Mouse (Mus musculus) liver, embryonic 16.5 days (tissue): Measurements from ENCODE around the gene Nrxn3. TPM values are rescaled to one million over a fixed set of nuclear protein-coding genes. Genes with fewer than 3 reads are reported as not detected.

Source experiments
- ATAC-seq: fragments of 200-750 bp; cut with Nextera tagmentation; 2 replicates; pipeline ENCODE4 v1.8.0; 2017; ENCODE audit warnings: low read depth, mild to moderate bottlenecking, moderate number of reproducible peaks, moderate library complexity
- H3K27ac ChIP-seq: fragments of 300-500 bp; sonication (generic); 2 replicates; pipeline ENCODE4 v1.5.1; 2014; ENCODE audit warnings: mild to moderate bottlenecking, low read length
- H3K27me3 ChIP-seq: fragments of 300-500 bp; sonication (generic); 2 replicates; pipeline ENCODE4 v1.6.1; 2014; ENCODE audit warnings: low read depth, low read length, mixed read lengths; ENCODE audit not compliant: control insufficient read depth, insufficient read depth
- H3K36me3 ChIP-seq: fragments of 300-500 bp; sonication (generic); 2 replicates; pipeline ENCODE4 v1.6.1; 2014; ENCODE audit warnings: mild to moderate bottlenecking; ENCODE audit not compliant: control insufficient read depth, insufficient read depth
- H3K4me1 ChIP-seq: fragments of 300-500 bp; sonication (generic); 2 replicates; pipeline ENCODE4 v1.6.1; 2014; ENCODE audit warnings: low read depth, low read length, mixed read lengths; ENCODE audit not compliant: control insufficient read depth
- H3K4me2 ChIP-seq: fragments of 300-500 bp; sonication (generic); 2 replicates; pipeline ENCODE4 v1.6.1; 2014; ENCODE audit warnings: low read depth, low read length, mixed read lengths
- H3K4me3 ChIP-seq: fragments of 300-500 bp; sonication (generic); 2 replicates; pipeline ENCODE4 v1.5.1; 2014; ENCODE audit warnings: low read depth, mild to moderate bottlenecking, low read length
- H3K9ac ChIP-seq: fragments of 300-500 bp; sonication (generic); 2 replicates; pipeline ENCODE4 v1.6.1; 2014; ENCODE audit warnings: low read depth, low read length
- H3K9me3 ChIP-seq: fragments of 300-500 bp; sonication (generic); replicated peaks from 2 replicates; pipeline ENCODE4 v1.6.1; 2016; ENCODE audit warnings: low read length; ENCODE audit not compliant: control insufficient read depth
- WGBS: fragments of 180-500 bp; shearing (Covaris S2); extraction: QIAGEN DNeasy Blood & Tissue Kit; methylation state at CpG from one replicate; pipeline ENCODE4 v1.1.7; 2014; ENCODE audit not compliant: insufficient replicate concordance; 5-methylcytosine and 5-hydroxymethylcytosine counted together
- polyA plus RNA-seq: library from polyadenylated mRNA; unstranded; fragments of >200 nt; fragmentation: Nextera tagmentation; extraction: Ambion mirVana; gene quantifications from 2 replicates; pipeline ENCODE4 v1.2.1, GENCODE M21; 2015

Gene Nrxn3
- polyA plus RNA-seq, 1 experiment from 2014 or later, result 0.25 TPM

DNA sequence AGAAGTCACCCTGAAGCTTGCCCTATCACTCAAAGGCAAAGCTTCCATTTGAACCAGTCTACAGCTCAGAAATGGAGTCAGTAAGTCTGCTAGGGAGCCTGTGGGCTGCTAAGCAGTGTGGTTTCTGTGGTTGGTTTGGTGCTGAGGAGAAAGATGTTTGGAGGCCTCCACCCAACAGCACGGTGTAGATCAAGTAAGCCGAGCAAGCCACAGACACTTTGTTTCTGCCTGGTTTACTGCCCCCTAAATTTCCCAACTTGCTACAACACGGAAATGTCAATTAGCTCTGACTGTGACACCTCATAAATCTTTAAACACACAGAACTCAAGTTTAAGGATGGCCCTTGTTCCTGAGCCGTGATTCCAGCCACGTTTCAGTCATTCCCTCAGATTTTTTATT is 1513.4 kb downstream of the Nrxn3 start:
- no peak for ATAC-seq
- WGBS, result 17% methylated on average over 5 of the region's 5 CpGs

GRCm38 (mm10) chr12:90260301-90260700 is 1537.6 kb downstream of the Nrxn3 start:
- no peak overlapping the region for H3K4me3 ChIP-seq
- no peaks in the 10 kb centered on the region for H3K36me3 ChIP-seq
- H3K4me2 ChIP-seq, result no peak overlapping the region
- H3K9ac ChIP-seq, result no peak overlapping the region
- WGBS, result 51% methylated on average over 4 of the region's 4 CpGs
- H3K9me3 ChIP-seq, result no peaks in the 10 kb centered on the region
- ATAC-seq, result no peak
- H3K4me1 ChIP-seq, result no peaks in the 10 kb centered on the region
- H3K27me3 ChIP-seq, result no peaks in the 10 kb centered on the region
- H3K27ac ChIP-seq, result no peak overlapping the region

More for the DNA sequence above, 1513.4 kb downstream of the Nrxn3 start:
- Histone ChIP-seq H3K4me2 (no peak overlapping the region), H3K4me3 (no peak overlapping the region), H3K4me1 (no peaks in the 10 kb centered on the region), H3K36me3 (no peaks in the 10 kb centered on the region), H3K27ac (no peak overlapping the region), H3K9me3 (no peaks in the 10 kb centered on the region), H3K27me3 (no peaks in the 10 kb centered on the region), H3K9ac (no peak overlapping the region)

DNA sequence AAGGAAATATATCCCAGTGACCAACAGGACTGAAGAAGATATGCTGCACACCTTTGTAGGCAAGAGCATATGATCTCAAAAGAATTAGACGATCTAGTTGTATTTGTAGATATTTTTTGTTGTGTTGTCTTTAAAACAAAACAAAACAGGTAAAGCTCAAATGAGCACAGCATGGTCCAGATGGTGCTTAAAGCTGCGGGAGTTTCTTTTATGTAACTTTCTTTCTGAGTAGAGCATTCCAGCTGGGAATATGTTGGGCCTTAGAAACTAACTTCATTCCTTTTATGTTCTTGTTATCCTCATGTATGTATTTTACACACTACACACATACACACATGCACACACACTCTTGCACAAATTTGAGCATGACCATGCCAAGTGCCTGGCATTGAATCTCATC is 1545.4 kb downstream of the Nrxn3 start:
- no peak overlapping the region for H3K4me2 ChIP-seq
- no peak overlapping the region for H3K4me3 ChIP-seq
- WGBS, result 73% methylated on average over 2 of the region's 2 CpGs
- no peaks in the 10 kb centered on the region for H3K9me3 ChIP-seq
- no peak overlapping the region for H3K9ac ChIP-seq
- no peaks in the 10 kb centered on the region for H3K4me1 ChIP-seq
- H3K27me3 ChIP-seq, result no peaks in the 10 kb centered on the region
- no peak for ATAC-seq
- H3K36me3 ChIP-seq, result no peaks in the 10 kb centered on the region
- no peak overlapping the region for H3K27ac ChIP-seq

DNA sequence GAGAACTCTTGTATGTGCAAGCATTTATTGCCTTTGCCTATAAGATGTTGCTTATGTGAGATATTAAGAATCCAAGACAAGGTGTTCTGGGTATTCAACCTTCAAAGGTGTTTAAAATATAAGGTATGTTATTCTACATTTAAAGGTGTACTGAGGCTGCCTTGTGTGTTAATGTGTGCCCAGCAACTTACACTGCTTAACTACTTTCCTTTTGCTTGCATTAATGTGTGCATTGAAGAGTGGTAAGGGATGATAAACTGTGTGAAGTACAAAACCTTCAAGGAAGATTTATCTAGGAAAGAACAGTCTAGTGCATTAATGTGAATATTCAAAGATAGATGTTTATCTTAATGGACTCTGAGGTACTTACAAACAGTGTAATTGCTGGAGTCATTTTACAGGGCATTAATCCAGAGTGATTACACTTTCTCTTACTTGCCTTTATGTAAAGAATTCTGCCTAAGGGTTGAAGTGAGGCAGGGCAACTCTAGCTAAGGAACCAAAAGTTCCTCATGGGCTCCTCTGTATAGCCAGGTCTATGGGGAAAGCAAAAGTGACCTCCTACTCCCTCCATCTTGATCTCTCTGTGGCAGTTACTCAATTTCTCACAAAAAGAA is 1548.2 kb downstream of the Nrxn3 start:
- H3K9me3 ChIP-seq, result no peaks in the 10 kb centered on the region
- H3K36me3 ChIP-seq, result no peaks in the 10 kb centered on the region
- no peak overlapping the region for H3K27ac ChIP-seq
- H3K9ac ChIP-seq, result no peak overlapping the region
- ATAC-seq, result no peak
- H3K4me3 ChIP-seq, result no peak overlapping the region
- no peak overlapping the region for H3K4me2 ChIP-seq
- no peaks in the 10 kb centered on the region for H3K27me3 ChIP-seq
- no peaks in the 10 kb centered on the region for H3K4me1 ChIP-seq

DNA sequence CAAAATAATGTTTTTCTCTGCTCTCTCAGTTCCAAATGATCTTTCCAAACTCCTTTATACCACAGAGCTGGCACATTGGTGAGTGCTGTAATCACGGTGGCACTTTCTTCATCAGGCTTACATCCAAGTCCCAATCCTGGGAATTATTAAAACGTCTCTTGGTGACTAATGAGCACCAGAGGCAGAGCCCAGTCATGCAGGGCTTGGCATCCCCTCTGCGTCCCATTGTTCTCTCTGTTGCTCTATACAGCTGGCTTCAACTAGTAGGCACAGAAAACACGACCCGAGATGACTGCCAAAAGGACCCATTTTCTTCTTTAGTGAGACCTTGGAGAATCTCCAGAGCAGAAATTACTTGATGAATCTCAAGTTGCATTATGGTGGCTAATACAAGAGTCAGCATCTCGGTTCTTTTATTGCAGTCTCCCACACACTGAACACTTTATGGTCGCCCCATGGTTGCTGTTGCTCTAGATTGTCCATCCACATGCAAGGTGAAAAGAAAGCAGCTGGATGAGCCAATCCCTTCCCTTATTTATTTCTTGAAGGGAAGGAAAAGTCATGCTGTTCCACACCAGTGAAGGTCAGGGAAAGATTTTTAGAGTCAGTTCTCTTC is 1552.1 kb downstream of the Nrxn3 start:
- H3K27me3 ChIP-seq, result no peaks in the 10 kb centered on the region
- H3K9me3 ChIP-seq, result no peaks in the 10 kb centered on the region
- no peak overlapping the region for H3K9ac ChIP-seq
- no peak for ATAC-seq
- 57% methylated on average over 7 of the region's 7 CpGs for WGBS
- no peak overlapping the region for H3K4me2 ChIP-seq
- no peaks in the 10 kb centered on the region for H3K4me1 ChIP-seq
- H3K4me3 ChIP-seq, result no peak overlapping the region
- no peaks in the 10 kb centered on the region for H3K36me3 ChIP-seq
- no peak overlapping the region for H3K27ac ChIP-seq

DNA sequence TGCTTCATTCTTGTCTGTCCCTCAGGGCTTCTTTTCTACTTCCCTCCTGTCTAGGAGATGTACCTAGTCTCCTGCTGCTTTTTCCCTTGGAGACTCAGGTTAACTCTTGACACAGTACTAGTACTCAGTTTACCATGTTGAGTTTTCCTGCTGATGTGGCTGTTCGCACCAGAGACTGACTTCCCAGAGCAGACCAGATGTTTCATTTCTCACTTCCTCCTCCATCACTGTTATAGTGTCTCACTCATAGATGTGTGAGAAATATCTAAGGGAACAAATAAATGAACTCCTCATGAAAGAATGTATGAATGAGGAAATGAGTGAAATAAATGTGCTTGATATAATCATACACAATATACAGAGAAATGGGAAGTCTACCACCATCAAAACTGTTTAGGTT is 1558.6 kb downstream of the Nrxn3 start:
- no peak overlapping the region for H3K4me3 ChIP-seq
- H3K9me3 ChIP-seq, result no peaks in the 10 kb centered on the region
- 60% methylated on average over 1 of the region's 1 CpGs for WGBS
- H3K4me1 ChIP-seq, result no peaks in the 10 kb centered on the region
- no peak overlapping the region for H3K9ac ChIP-seq
- no peak overlapping the region for H3K4me2 ChIP-seq
- H3K27ac ChIP-seq, result no peak overlapping the region
- H3K27me3 ChIP-seq, result no peaks in the 10 kb centered on the region
- ATAC-seq, result no peak
- no peaks in the 10 kb centered on the region for H3K36me3 ChIP-seq

DNA sequence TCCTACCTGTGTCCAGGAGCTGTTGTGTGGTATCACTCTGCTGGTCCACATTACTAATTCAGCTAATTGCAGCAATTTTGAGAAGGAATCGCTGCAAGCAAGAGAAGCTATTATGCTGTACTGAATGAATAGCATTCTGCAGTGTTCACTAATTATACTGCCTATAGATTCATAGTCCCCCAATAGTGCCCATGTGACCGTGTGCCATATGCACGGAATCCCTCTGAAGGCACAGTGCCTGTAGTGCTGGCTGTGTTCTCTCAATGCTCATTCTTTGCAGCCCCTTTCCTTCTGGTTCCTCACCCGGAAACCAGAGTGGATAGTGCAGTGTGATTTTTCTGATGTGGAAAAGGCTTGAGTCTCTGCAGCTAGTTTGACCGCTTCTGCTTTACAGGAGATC is 1560.3 kb downstream of the Nrxn3 start:
- no peak overlapping the region for H3K4me3 ChIP-seq
- H3K36me3 ChIP-seq, result no peaks in the 10 kb centered on the region
- no peak overlapping the region for H3K4me2 ChIP-seq
- no peaks in the 10 kb centered on the region for H3K4me1 ChIP-seq
- 55% methylated on average over 5 of the region's 5 CpGs for WGBS
- H3K27ac ChIP-seq, result no peak overlapping the region
- H3K9ac ChIP-seq, result no peak overlapping the region
- no peaks in the 10 kb centered on the region for H3K27me3 ChIP-seq
- H3K9me3 ChIP-seq, result no peaks in the 10 kb centered on the region
- ATAC-seq, result no peak

DNA sequence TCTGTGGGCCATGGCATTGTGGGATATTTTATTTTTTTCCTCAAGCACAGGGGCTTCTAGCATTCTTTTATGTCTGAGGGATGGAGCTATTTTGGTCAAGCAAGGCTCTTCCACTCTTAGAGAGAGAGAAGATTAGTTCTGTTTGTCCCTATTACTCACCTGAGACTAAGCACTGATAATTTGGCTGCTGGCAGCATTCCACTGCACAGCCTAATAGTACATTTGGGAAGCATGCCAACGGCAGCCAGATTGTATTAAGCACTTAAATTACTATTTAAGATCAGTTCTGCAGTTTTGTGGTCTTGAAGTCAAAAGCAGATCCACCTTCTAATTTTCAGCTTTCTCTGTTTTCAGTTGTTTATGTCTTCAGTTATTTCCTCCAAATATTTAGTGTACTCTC is 1580.0 kb downstream of the Nrxn3 start:
- no peaks in the 10 kb centered on the region for H3K4me1 ChIP-seq
- no peak for ATAC-seq

DNA sequence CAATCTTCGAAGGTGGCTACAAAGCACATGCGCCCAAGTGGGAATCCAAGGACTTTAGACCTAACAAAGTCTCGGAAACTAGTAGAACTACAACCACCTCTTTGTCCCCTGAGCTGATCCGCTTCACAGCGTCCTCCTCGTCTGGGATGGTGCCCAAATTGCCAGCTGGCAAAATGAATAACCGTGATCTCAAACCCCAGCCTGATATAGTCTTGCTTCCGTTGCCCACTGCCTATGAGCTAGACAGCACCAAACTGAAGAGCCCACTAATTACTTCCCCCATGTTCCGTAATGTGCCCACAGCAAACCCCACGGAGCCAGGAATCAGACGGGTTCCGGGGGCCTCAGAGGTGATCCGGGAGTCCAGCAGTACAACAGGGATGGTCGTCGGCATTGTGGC is 1609.1 kb downstream of the Nrxn3 start:
- H3K4me1 ChIP-seq, result no peaks in the 10 kb centered on the region
- no peak overlapping the region for H3K9ac ChIP-seq
- H3K36me3 ChIP-seq, result no peaks in the 10 kb centered on the region
- no peak overlapping the region for H3K4me2 ChIP-seq
- 0 out of 2 replicates have a peak, but pooled peaks cover 2% of the 10 kb centered on the region for H3K9me3 ChIP-seq
- no peak for ATAC-seq
- WGBS, result 75% methylated on average over 15 of the region's 15 CpGs
- no peaks in the 10 kb centered on the region for H3K27me3 ChIP-seq
- H3K27ac ChIP-seq, result no peak overlapping the region
- H3K4me3 ChIP-seq, result no peak overlapping the region

More for the DNA sequence above, 1580.0 kb downstream of the Nrxn3 start:
- Histone ChIP-seq H3K4me3 (no peak overlapping the region), H3K9me3 (no peaks in the 10 kb centered on the region), H3K27ac (no peak overlapping the region), H3K4me2 (no peak overlapping the region), H3K36me3 (no peaks in the 10 kb centered on the region), H3K27me3 (no peaks in the 10 kb centered on the region), H3K9ac (no peak overlapping the region)
- 40% methylated on average over 1 of the region's 1 CpGs for WGBS
